Mouse (Mus musculus) forebrain, embryonic 13.5 days (tissue): Measurements from ENCODE around the gene Mmp11. TPM values are rescaled to one million over a fixed set of nuclear protein-coding genes. Genes with fewer than 3 reads are reported as not detected.

ENCODE experiments used
- ATAC-seq: fragments of 200-750 bp; cut with Nextera tagmentation; 2 replicates; pipeline ENCODE4 v1.8.0; 2017
- H3K27ac ChIP-seq: fragments of 300-500 bp; sonication (generic); 2 replicates; pipeline ENCODE4 v1.5.1; 2015; ENCODE audit warnings: inconsistent platforms, mild to moderate bottlenecking, moderate library complexity
- H3K27me3 ChIP-seq: fragments of 300-500 bp; sonication (generic); 2 replicates; pipeline ENCODE4 v1.6.1; 2015; ENCODE audit warnings: mild to moderate bottlenecking, inconsistent platforms
- H3K36me3 ChIP-seq: fragments of 300-500 bp; sonication (generic); 2 replicates; pipeline ENCODE4 v1.6.1; 2015; ENCODE audit warnings: mild to moderate bottlenecking, inconsistent platforms; ENCODE audit not compliant: poor library complexity, severe bottlenecking
- H3K4me1 ChIP-seq: fragments of 300-500 bp; sonication (generic); 2 replicates; pipeline ENCODE4 v1.6.1; 2015; ENCODE audit warnings: inconsistent platforms
- H3K4me2 ChIP-seq: fragments of 300-500 bp; sonication (generic); 2 replicates; pipeline ENCODE4 v1.6.1; 2015; ENCODE audit warnings: inconsistent platforms, mild to moderate bottlenecking, moderate library complexity
- H3K4me3 ChIP-seq: fragments of 300-500 bp; sonication (generic); 2 replicates; pipeline ENCODE4 v1.5.1; 2015; ENCODE audit warnings: mild to moderate bottlenecking, inconsistent platforms
- H3K9ac ChIP-seq: fragments of 300-500 bp; sonication (generic); 2 replicates; pipeline ENCODE4 v1.6.1; 2015; ENCODE audit warnings: mild to moderate bottlenecking, inconsistent platforms
- H3K9me3 ChIP-seq: fragments of 300-500 bp; sonication (generic); replicated peaks from 2 replicates; pipeline ENCODE4 v1.6.1; 2016; ENCODE audit warnings: inconsistent platforms
- WGBS: fragments of 180-500 bp; shearing (Covaris S2); methylation state at CpG from one replicate; pipeline ENCODE4 v1.1.7; 2015; 5-methylcytosine and 5-hydroxymethylcytosine counted together
- polyA plus RNA-seq: library from polyadenylated mRNA; unstranded; fragments of >200 nt; fragmentation: Nextera tagmentation; extraction: Ambion mirVana; gene quantifications from 2 replicates; pipeline ENCODE4 v1.2.1, GENCODE M21; 2015

The Mmp11 gene
- polyA plus RNA-seq, 1 experiment from 2014 or later: 20.8 TPM

DNA sequence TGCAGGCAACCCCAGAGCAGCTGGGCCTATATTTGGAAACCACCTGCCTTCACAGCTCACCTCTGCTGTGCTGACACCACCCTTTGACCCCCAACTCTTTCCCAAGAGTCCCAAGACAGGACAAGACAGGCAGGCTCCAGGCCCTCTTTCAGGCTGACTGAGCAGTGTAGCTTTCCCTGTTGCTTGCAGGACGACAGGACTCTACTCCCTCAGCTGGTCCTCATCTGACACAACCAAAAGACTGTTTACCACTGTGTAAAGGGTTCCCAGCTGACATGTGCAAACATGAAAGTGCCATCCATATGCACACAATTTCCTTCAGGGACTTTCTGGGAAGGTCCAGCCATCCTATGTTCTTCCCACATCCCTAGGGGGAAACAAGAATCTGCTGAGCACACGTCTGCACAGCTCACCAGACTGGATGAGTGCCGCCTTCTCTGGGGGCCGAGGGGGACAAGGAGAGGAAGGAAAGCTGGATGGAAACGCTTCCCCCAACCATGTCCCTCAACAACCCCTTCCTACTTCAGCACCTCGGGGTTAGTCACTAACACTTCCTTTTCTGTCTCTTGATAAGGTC, 23.2 kb downstream of the Mmp11 start:
- Histone ChIP-seq H3K27ac (no peak overlapping the region), H3K4me3 (no peak overlapping the region), H3K4me2 (no peak overlapping the region), H3K9ac (no peak overlapping the region), H3K4me1 (peaks cover under 1% of the 10 kb centered on the region), H3K36me3 (peaks cover 87% of the 10 kb centered on the region), H3K27me3 (no peaks in the 10 kb centered on the region), H3K9me3 (no peaks in the 10 kb centered on the region)
- WGBS: 74% methylated on average over 6 of the region's 6 CpGs
- ATAC-seq: no peak

GRCm38 (mm10) chr10:75910698-75911097, 25.6 kb downstream of the Mmp11 start:
- H3K27me3 ChIP-seq: no peaks in the 10 kb centered on the region
- no peak for ATAC-seq
- peaks cover 95% of the 10 kb centered on the region for H3K36me3 ChIP-seq
- no peaks in the 10 kb centered on the region for H3K4me1 ChIP-seq
- no peak overlapping the region for H3K4me3 ChIP-seq
- no peaks in the 10 kb centered on the region for H3K9me3 ChIP-seq
- WGBS: 90% methylated on average over 2 of the region's 2 CpGs
- H3K9ac ChIP-seq: no peak overlapping the region
- no peak overlapping the region for H3K27ac ChIP-seq
- H3K4me2 ChIP-seq: no peak overlapping the region

- ATAC-seq: no peak
Observed at GRCm38 (mm10) chr10:75906882-75907281, 29.4 kb downstream of the Mmp11 start.

DNA sequence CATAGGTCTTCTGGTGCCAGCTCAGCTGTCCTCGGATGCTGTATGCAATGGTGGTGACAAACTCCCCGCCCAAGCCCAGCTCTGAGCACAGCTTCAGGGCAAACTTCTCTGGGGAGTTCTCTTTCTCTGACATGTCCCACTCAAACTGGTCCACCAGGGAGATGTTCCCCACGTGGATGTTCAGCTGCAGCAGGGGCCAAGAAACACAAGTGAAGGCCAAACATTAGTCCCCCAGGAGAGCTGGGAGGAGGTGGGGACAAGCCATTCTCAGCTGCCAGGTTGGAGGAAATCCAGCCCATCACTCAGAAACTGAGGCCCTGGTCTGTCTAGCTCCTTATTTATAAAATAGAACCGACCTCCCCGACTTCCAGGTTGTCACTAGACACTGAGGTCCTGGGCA, 31.9 kb downstream of the Mmp11 start:
- 93% methylated on average over 5 of the region's 5 CpGs for WGBS
- peaks cover 97% of the 10 kb centered on the region for H3K36me3 ChIP-seq

More at GRCm38 (mm10) chr10:75906882-75907281, 29.4 kb downstream of the Mmp11 start:
- Histone ChIP-seq H3K9ac (no peak overlapping the region), H3K27ac (no peak overlapping the region), H3K27me3 (no peaks in the 10 kb centered on the region), H3K4me1 (no peaks in the 10 kb centered on the region), H3K9me3 (no peaks in the 10 kb centered on the region), H3K36me3 (peaks cover 99% of the 10 kb centered on the region), H3K4me3 (no peak overlapping the region), H3K4me2 (no peak overlapping the region)
- WGBS: 96% methylated on average over 4 of the region's 4 CpGs

DNA sequence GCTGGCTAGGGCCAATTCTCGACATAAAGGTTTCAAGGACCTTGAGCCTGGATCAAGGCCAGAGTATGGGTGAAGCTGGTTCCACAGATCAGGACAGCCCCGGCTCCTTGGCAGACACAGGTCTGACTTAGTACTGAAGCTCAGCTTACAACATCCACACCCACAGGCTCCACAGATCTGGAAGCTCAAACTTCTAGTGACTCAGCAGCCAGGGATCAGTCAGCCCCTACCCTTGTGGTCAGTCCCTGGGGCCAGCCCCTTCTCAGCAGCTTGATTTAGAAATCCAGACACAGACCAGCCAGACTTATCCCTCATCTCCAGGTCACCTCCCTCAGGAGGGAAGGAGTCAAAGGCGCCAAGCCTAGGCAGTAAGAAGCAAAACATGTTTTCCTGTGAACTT, 37.5 kb downstream of the Mmp11 start:
- H3K9me3 ChIP-seq: no peaks in the 10 kb centered on the region
- no peak overlapping the region for H3K9ac ChIP-seq
- H3K36me3 ChIP-seq: peaks cover 96% of the 10 kb centered on the region
- H3K4me2 ChIP-seq: no peak overlapping the region
- 78% methylated on average over 3 of the region's 3 CpGs for WGBS
- ATAC-seq: no peak
- no peaks in the 10 kb centered on the region for H3K27me3 ChIP-seq
- no peak overlapping the region for H3K4me3 ChIP-seq
- H3K27ac ChIP-seq: no peak overlapping the region
- H3K4me1 ChIP-seq: no peaks in the 10 kb centered on the region

More for the DNA sequence above, 31.9 kb downstream of the Mmp11 start:
- Histone ChIP-seq H3K27me3 (no peaks in the 10 kb centered on the region), H3K27ac (no peak overlapping the region), H3K9ac (no peak overlapping the region), H3K9me3 (no peaks in the 10 kb centered on the region), H3K4me3 (no peak overlapping the region), H3K4me2 (no peak overlapping the region), H3K4me1 (no peaks in the 10 kb centered on the region)
- no peak for ATAC-seq

DNA sequence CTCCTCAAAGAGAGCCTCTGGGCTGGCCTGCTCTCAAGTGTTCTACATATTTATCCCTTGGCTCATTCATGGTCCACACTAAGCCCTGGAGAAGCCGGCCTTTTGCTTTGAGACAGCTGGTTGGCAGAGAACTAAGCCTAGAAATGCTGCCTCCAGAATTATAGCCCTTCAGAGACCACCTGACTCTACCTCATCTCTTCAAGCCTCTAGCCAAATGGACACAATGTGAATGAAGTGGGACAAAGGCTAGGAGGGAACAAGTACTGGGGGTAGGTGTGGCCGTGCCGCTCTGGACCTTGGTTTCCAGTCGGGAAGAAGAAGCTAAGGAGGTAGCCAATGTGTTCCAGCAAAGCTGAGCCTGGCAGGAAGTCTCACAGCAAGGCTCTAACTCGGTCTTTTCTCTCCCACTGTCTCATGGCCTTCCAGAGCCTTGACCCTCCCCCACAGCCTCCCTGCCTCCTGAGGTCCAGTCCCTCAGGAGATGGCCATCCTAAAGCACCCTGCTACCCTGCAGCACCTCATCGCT, 38.2 kb downstream of the Mmp11 start:
- no peak overlapping the region for H3K4me3 ChIP-seq
- H3K4me1 ChIP-seq: peaks cover 6% of the 10 kb centered on the region
- ATAC-seq: no peak
- no peak overlapping the region for H3K27ac ChIP-seq
- no peak overlapping the region for H3K9ac ChIP-seq
- no peaks in the 10 kb centered on the region for H3K27me3 ChIP-seq
- no peaks in the 10 kb centered on the region for H3K9me3 ChIP-seq
- H3K4me2 ChIP-seq: no peak overlapping the region
- 83% methylated on average over 6 of the region's 6 CpGs for WGBS
- H3K36me3 ChIP-seq: peaks cover 93% of the 10 kb centered on the region

DNA sequence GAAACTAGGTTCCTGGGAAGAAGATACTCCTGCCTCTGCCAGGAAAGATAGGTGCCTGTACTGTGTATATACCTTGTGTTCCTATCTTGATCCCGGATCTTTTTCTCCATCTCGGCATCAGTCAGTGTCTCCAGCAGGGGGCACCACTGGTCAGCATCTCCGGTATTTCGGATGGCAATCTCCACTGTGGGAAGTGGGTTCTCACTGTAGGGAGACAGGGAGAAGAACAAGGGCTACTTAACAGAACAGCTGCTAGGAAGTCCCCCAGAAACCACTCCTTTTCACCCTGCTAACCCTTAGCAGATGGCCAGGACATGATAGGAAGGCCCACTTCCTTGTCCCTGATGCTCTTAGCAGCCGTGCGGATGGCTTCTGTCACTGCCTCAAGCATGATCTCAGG, 38.9 kb downstream of the Mmp11 start:
- Histone ChIP-seq H3K4me3 (no peak overlapping the region), H3K4me1 (peaks cover 6% of the 10 kb centered on the region), H3K9me3 (no peaks in the 10 kb centered on the region), H3K27me3 (no peaks in the 10 kb centered on the region), H3K36me3 (peaks cover 86% of the 10 kb centered on the region), H3K4me2 (no peak overlapping the region), H3K9ac (no peak overlapping the region), H3K27ac (no peak overlapping the region)
- WGBS: 41% methylated on average over 6 of the region's 6 CpGs
- no peak for ATAC-seq

DNA sequence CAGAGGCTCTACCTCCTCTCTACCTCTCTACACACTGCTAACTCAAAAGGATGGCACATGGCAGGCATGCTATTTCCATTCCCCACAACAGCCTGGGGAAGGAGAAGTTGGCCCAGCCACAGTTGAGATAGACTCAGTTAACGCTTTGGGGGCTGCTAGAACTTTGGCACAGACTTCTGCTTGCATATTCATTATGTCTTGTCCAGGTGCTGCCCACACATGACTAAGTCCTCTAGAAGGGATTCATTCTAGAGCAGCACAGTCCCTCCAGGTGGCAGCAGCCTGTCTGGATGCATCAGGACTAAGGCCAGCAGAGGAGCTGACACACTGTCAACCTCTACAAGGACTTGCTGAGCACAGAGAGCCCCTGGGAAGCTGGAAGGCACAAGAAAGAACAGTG, 40.1 kb downstream of the Mmp11 start:
- Histone ChIP-seq H3K4me2 (no peak overlapping the region), H3K27ac (no peak overlapping the region), H3K36me3 (peaks cover 74% of the 10 kb centered on the region), H3K4me3 (no peak overlapping the region), H3K9me3 (no peaks in the 10 kb centered on the region), H3K4me1 (peaks cover 6% of the 10 kb centered on the region), H3K27me3 (no peaks in the 10 kb centered on the region), H3K9ac (no peak overlapping the region)
- 89% methylated on average over 1 of the region's 1 CpGs for WGBS
- no peak for ATAC-seq

DNA sequence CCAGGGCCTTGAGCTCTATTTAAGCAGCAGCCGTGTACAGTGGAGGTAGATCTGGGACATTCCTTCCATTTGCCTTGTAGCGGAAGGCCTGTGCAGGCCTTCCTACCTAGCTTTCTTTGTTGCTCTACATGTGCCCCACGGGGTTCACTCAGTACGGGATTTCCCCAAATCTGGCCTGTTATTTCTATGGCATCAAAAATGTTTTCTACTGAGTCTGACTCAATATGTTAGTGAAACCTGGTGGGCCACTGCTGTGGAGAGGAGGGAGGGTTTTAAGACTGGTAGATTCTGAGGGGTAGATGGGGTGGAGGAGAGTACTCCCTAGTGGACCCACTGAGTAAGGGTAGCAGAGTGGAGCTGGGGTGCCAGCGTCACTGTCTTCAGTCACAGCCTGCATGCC, 40.6 kb downstream of the Mmp11 start:
- Histone ChIP-seq H3K9ac (no peak overlapping the region), H3K36me3 (peaks cover 69% of the 10 kb centered on the region), H3K27ac (no peak overlapping the region), H3K4me1 (peaks cover 6% of the 10 kb centered on the region), H3K27me3 (no peaks in the 10 kb centered on the region), H3K4me2 (no peak overlapping the region), H3K9me3 (no peaks in the 10 kb centered on the region), H3K4me3 (no peak overlapping the region)
- no peak for ATAC-seq
- 91% methylated on average over 5 of the region's 5 CpGs for WGBS

- no peak overlapping the region for H3K9ac ChIP-seq
- no peaks in the 10 kb centered on the region for H3K27me3 ChIP-seq
- no peak overlapping the region for H3K4me2 ChIP-seq
- peaks cover 6% of the 10 kb centered on the region for H3K4me1 ChIP-seq
- no peak for ATAC-seq
- no peak overlapping the region for H3K27ac ChIP-seq
- H3K9me3 ChIP-seq: no peaks in the 10 kb centered on the region
- peaks cover 60% of the 10 kb centered on the region for H3K36me3 ChIP-seq
- WGBS: 76% methylated on average over 6 of the region's 6 CpGs
- no peak overlapping the region for H3K4me3 ChIP-seq
Observed at GRCm38 (mm10) chr10:75894601-75895000, 41.7 kb downstream of the Mmp11 start.

DNA sequence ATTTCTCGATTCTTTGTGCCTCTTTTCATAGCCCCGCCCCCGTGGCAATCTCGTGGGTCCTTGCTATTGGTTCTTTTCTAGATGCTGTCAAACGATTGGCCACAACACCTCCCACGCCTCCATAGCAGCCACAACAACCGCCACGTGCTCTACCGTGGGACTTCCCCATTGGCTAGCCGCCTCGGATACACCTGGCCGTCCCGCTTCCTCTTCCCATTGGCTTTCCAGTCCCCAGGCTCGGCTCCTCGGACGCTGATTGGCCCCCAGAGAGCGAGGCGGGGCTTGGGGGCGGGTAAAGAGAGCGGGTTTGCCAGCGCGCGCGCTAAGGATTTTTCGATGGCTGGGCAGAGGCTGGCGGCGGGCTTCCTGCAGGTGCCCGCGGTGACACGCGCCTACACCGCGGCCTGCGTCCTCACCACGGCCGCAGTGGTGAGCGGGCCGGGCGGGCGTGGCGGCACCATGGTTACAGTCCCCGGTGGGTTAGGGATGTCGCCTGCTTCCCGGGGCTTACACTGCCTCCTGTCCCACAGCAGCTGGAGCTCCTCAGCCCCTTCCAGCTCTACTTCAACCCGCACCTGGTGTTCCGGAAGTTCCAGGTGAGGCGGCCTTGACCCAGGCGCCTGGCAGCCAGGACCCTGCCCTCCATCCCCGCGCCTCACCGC, 43.1 kb downstream of the Mmp11 start, which contains the start of gene Derl3:
TSS of gene Derl3 (plus strand) at position 325 of the 662 bp plus-strand sequence.
- Histone ChIP-seq H3K27ac (no peak within 1 kb of the TSS; the same call in 1 of the 2 replicates), H3K9me3 (no peaks in the 10 kb centered on the region), H3K4me2 (peak within 1 kb of the TSS; percentile 92), H3K27me3 (no peaks in the 10 kb centered on the region), H3K9ac (peak within 1 kb of the TSS; percentile 63), H3K4me3 (peak within 1 kb of the TSS; percentile 43), H3K36me3 (peaks cover 47% of the 10 kb centered on the region), H3K4me1 (peaks cover 6% of the 10 kb centered on the region)
- ATAC-seq: peak; percentile 99
- WGBS: 2% methylated on average over 47 of the region's 51 CpGs

GRCm38 (mm10) chr10:75889406-75890153, 46.7 kb downstream of the Mmp11 start:
- WGBS: 53% methylated on average over 8 of the region's 8 CpGs
- H3K9ac ChIP-seq: no peak overlapping the region
- no peaks in the 10 kb centered on the region for H3K27me3 ChIP-seq
- no peak overlapping the region for H3K27ac ChIP-seq
- no peak overlapping the region for H3K4me2 ChIP-seq
- ATAC-seq: no peak
- peaks cover 6% of the 10 kb centered on the region for H3K4me1 ChIP-seq
- H3K9me3 ChIP-seq: no peaks in the 10 kb centered on the region
- H3K4me3 ChIP-seq: no peak overlapping the region
- peaks cover 11% of the 10 kb centered on the region; the same call in 1 of the 2 replicates for H3K36me3 ChIP-seq
